Mouse (Mus musculus): Measurements from ENCODE around the gene Angpt4.

Gene Angpt4

DNA sequence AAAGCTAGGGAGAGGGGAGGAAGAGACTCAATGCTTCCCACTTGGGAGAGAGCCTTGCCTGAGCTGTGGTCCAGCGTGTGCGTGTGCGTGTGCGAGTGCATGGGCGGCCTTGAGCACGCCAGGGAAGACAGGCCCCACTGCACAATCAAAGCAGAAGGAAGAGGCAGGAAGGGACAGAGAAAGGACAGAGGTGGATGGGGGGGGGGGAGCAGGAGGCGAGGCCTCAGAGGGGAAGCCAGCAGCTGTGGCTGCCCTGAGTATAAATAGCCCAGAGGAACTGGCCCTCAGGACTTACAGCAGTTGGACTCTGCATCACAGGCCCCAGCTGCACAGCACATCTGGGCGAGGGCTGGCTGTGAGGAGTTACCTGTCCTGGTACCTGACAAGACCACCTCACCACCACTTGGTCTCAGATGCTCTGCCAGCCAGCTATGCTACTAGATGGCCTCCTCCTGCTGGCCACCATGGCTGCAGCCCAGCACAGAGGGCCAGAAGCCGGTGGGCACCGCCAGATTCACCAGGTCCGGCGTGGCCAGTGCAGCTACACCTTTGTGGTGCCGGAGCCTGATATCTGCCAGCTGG is at the start of gene Angpt4:
Angpt4 (plus strand) TSS at position 292 of the 582 bp plus-strand sequence.
- no peak for DNase-seq (ENCODE audit: low spot score in 2 of 2)

- DNase-seq (ENCODE audit: low spot score in 2 of 2), result no peak
Measured at GRCm38 (mm10) chr2:151862257-151862810, 48.7 kb upstream of the Angpt4 start.

GRCm38 (mm10) chr2:151864941-151865340 is 46.1 kb upstream of the Angpt4 start:
- no peak for DNase-seq (ENCODE audit: low spot score in 2 of 2)

- peak; percentile 9 to 41 for DNase-seq (ENCODE audit: low spot score in 2 of 2)
Measured at GRCm38 (mm10) chr2:151866487-151866886, 44.5 kb upstream of the Angpt4 start.

DNA sequence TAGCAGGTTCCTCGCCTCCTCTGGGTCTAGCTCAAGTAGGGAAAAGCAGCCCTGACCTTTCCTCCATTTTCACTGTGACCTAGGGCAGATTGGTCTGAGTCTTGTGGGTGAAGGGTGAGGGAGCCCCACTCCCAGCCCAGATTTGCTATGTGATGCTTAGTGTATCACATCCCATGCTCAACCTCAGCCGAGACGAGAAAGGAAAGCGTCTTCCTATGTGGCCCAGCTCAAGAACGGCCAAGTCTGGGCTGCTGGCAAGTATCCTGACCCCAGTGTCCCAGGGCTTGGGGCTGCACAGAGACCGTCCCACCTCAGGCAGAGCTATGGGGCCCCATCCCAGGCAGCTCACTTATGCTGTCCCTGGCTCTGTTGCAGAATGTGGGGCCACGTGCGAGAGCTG is 42.8 kb upstream of the Angpt4 start:
- no peak for DNase-seq (ENCODE audit: low spot score in 2 of 2)

DNA sequence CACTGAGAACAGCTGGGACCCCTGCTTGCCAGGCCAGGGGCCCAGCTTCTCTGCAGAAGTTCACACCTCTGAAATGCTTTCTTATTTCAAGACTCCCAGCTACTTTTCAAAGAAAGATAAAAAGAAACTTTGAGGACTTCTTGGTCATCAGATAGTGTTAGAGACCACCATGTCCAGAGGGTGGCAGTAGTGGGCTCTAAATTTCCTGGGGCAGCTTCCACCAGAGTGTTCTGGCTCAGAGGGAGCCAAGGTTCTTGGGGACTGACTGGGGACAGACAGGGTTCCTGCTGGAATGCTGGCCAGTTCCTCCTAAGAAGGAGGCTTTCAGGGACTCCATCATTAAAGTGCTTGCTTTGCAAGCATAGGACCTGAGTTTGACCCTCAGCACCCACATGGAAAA is 36.5 kb upstream of the Angpt4 start:
- DNase-seq (ENCODE audit: low spot score in 2 of 2), result peak in 1 of 2 experiments; percentile 17

- peak; percentile 22 to 43 for DNase-seq (ENCODE audit: low spot score in 2 of 2)
Measured at GRCm38 (mm10) chr2:151876012-151876485, 35.0 kb upstream of the Angpt4 start.

DNA sequence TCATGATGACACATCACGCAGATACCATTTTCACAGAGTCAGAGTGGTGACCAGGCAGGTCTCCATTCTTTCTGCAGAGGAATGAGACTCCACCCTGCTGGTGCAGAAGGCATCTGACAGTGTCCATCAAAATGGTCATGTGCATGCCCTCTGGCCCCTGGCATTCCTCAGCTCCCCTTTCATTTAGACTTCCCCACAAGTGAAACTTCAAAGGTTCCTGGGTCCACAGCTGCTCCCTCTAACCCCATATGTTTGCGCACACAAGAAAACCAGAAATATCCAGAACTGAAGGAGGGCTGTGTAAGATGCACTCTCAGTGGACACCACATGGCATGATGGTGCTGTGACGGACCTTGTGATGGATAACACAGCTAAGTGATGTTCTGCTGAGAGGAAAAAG is 32.4 kb upstream of the Angpt4 start:
- DNase-seq (ENCODE audit: low spot score in 2 of 2), result no peak

GRCm38 (mm10) chr2:151879760-151880159 is 31.2 kb upstream of the Angpt4 start:
- no peak for DNase-seq (ENCODE audit: low spot score in 2 of 2)

- no peak for DNase-seq (ENCODE audit: low spot score in 2 of 2)
Measured at GRCm38 (mm10) chr2:151891031-151891430, 20.0 kb upstream of the Angpt4 start.

GRCm38 (mm10) chr2:151893122-151893774 is 17.8 kb upstream of the Angpt4 start:
- no peak for DNase-seq (ENCODE audit: low spot score in 2 of 2)

DNA sequence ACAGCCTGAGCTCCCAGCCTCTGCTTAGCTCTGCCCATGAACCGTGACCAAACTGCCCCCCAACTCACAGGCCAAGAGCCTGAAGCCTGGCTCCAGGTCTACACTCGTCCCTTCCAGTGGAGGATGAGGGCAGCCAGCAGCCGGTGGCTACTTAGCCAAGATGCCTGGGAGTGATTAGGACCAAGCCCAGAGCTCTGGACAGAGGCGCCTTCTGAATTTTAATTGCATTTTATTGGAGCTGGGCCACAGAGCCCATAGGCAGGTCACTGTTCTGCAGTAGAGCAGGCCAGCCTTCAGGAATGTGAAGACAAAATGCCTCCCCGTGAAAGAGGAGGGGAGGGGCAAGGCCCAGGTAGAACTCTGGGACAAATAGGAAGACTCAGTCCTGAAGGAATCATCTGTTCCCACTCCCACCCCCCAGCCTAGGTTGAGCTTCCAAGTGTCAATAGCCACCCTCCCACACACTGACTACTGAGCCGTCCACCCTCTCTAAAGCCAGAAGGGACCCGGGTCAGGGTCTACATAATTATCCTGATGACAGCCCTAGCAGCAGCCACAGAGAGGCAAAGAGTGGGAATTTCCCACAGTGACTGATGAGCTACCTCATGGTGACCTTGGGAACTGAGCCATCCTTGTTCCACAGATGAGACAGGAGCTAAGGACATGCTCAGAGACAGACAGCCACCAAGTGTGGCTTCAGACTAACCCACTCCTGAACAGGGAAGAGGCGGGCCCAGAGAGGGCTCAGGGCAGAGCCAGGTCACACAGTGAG is 16.6 kb upstream of the Angpt4 start:
- DNase-seq (ENCODE audit: low spot score in 2 of 2), result no peak

- no peak for DNase-seq (ENCODE audit: low spot score in 2 of 2)
Measured at GRCm38 (mm10) chr2:151895911-151896310, 15.1 kb upstream of the Angpt4 start.

DNA sequence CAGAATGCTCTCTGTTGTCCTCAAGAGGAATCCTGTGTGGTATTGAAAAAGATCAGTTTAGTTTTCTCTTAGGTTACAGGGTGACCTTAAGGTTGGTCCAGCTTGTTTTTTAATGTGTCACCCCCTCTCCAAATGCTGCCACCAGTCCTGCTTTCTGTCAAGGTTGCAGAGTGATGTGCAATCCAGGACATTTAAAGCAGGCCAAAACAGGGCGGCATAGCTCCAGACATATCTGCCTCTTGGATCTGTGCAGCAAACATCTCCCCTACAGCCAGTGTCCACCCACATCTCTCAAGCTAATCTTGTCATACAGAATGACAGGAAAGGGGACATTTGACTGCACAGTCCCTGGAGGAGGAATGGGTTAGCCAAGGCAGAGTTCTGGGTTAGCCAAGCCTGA is 12.9 kb upstream of the Angpt4 start:
- DNase-seq (ENCODE audit: low spot score in 2 of 2), result no peak

DNA sequence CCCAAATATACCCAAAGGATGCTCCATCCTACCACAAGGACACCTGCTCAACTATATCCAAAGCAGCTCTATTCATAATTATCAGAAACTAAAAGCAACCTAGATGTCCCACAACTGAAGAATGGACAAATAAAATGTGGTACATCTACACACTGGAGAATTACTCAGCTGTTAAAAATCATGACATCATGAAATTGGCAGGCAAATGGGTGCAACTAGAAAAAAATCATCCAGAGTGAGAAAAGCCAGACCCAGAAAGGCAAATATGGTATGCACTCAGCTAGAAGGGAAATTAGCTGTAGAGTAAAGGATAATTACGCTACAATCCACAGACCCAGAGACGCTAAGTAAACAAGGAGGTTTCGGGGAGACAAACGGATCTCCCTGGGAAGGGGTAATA is 10.2 kb upstream of the Angpt4 start:
- DNase-seq (ENCODE audit: low spot score in 2 of 2), result no peak

DNA sequence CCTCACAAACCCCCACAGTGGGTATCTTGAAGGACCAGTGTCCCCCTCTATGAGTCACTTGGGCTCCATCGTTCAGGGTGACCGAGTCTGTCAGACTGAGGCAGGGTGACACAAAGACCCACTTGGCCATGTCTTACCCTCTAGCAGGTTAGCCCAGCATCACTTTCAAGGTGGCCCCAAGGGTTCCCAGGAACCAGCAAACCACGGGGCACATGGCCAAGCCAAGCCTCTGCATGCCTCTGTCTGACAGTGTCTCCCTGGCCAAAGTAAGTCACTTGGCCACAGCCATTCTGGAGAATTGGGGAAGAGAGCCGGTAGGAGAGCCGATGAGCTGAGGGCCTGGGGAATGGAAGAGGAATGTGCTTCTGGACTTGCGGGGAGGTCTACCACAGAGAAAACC is 7.7 kb upstream of the Angpt4 start:
- DNase-seq (ENCODE audit: low spot score in 2 of 2), result no peak

DNA sequence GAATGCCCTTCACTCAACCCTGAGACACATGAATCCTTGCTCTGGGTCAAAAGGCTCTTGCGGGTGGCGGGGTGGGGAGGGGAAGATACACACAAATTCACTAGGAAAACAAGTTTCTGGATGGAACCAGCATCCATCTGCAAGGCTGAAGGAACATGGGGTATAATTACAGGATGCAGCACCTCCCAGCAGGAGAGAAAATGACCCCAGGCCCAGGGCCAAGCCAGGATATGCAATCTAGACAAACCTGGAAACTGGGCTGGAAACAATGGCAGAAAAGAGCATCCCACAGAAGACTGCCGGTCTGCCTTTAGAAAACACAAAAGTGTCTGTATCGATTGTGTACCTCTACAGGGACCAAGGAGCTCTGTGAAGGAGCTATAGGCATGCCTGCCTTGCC is 7.1 kb upstream of the Angpt4 start:
- DNase-seq (ENCODE audit: low spot score in 2 of 2), result no peak

DNA sequence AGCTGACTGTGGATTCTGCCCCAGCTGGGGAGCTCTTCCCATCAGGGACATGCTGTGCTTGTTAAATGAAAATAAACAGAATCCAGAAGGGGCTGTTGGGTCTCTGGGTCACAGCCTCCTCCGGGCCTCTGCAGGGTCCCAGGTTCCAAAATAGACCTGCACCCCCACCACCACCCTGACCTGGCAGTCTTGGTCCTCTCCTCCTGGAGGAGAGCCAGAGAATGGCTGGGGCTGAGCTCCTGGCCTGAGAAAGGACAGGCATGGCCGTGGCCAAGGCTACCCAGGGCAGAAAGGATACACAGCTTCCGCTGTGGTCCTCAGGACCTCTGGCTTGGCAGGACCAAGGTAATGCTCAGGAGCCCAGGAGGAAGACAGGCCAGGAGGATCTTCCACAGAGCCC is 6.4 kb upstream of the Angpt4 start:
- DNase-seq (ENCODE audit: low spot score in 2 of 2), result no peak

GRCm38 (mm10) chr2:151907020-151907419 is 4.0 kb upstream of the Angpt4 start:
- DNase-seq (ENCODE audit: low spot score in 2 of 2), result no peak

DNA sequence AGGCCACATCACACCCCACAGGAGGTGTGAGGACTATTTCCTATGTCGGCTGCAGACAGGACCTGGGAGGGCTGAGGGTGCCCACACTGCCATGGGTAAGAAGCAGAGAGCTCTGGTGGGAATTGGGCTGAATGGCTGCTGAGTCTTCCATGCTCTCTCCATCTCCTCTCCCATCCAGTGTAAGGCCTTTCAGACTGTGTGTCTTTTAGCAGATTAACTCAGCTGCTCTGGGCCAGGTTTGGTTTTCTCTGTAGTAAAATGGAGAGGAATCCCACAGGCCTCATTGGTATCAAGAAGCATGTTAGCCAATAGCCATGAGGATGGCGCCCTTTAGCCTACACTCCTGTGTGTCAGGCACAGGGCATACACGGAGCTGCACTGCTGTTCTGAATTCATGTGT is 1.6 kb upstream of the Angpt4 start:
- DNase-seq (ENCODE audit: low spot score in 2 of 2), result no peak

DNA sequence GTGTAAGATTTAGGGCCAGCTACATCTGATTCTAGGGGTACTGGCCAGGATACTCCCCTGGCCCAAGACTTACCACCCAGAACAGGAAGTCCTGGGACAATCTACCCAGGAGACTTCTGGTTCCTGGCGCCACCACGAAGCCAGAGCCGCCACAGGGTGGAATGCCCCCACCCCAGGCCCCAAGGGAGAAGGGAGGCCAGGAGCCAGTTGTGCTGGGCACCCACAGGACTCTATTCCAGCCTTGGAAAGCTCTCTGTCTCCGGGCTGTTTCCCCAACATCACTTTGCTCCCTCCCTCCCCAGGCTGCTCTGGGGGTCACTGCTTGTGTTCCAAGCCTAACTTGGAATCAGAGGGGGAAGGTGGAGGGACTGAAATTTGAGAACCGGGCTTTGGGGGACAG is 512 bp upstream of the Angpt4 start:
- DNase-seq (ENCODE audit: low spot score in 2 of 2), result no peak

- no peak for DNase-seq (ENCODE audit: low spot score in 2 of 2)
Measured at GRCm38 (mm10) chr2:151911751-151912150, 741 bp downstream of the Angpt4 start.

DNA sequence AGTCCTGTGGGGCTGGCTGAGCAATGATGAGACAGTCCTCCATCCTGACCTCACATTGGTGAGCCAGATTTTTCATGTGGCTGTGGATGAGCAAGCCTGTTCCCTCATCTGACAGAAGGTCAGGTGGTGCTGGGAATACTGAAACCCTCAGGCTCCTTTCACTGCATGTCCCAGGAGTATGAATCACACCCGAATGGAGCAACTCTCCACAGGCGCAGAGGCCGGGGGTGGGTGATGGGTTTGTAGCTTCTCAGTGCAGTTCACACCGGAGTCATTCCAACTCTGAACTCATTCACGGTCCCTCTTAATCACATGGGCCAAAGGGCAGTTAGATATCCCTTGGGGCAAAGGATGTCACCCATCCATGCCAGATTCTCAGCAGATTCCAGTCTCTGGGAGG is 3.1 kb downstream of the Angpt4 start:
- DNase-seq (ENCODE audit: low spot score in 2 of 2), result no peak

All from thymus, postnatal 10 days (tissue).